In genomic region chr9:77781453-77782163, GRCm38 (mm10) we compare ENCODE assay signal across 8 mouse cellular contexts. TPM values are rescaled to one million over a fixed set of nuclear protein-coding genes. Genes with fewer than 3 reads are reported as not detected.
A peak's percentile ranks its signal among the peaks of the same experiment; 100 is the strongest.
DNase-seq lines count a peak whose midpoint lies in the region; ATAC-seq and TF ChIP-seq lines count a peak whose summit lies in the region.

No protein-coding gene starts in this region.

- H3K9me3 ChIP-seq in liver, embryonic 16.5 days (replicated peaks; ENCODE audit: control insufficient read depth, low read length), result no peaks in the 10 kb centered on the region
- H3K9me3 ChIP-seq in liver, embryonic 11.5 days (ENCODE audit: control insufficient read depth, low read length), result no peaks in the 10 kb centered on the region

- WGBS in liver, embryonic 16.5 days (ENCODE audit: insufficient replicate concordance), result 64% methylated on average over 5 of the region's 5 CpGs
- 60% methylated on average over 5 of the region's 5 CpGs for WGBS in liver, embryonic 11.5 days
- 17% methylated on average over 5 of the region's 5 CpGs for WGBS in kidney, adult 2 months

- H3K27me3 ChIP-seq in liver, embryonic 16.5 days (ENCODE audit: control insufficient read depth, insufficient read depth, low read depth, low read length), result no peaks in the 10 kb centered on the region
- H3K27me3 ChIP-seq in liver, embryonic 11.5 days (replicated peaks; ENCODE audit: control insufficient read depth, insufficient read depth, low read length), result no peaks in the 10 kb centered on the region
- no peaks in the 10 kb centered on the region for H3K27me3 ChIP-seq in kidney, adult 2 months (replicated peaks; ENCODE audit: control insufficient read depth, insufficient read depth, low read length)

- TF ChIP-seq CTCF in kidney, adult 2 months (conservative IDR thresholded peaks at IDR 0.05; ENCODE audit: insufficient read depth, insufficient read length, low read depth, low read length), result 0 out of 2 replicates have a peak, but pooled peaks have one; percentile 7

- DNase-seq in adrenal gland, postnatal 10 days, result peak; percentile 13
- no peak for DNase-seq in adrenal gland, adult 8-10 months
- no peak for DNase-seq in liver, embryonic 11.5 days (ENCODE audit: low spot score)
- peak; percentile 92 for DNase-seq in kidney, adult 2 months
- peak; percentile 36 for DNase-seq in retina, postnatal 7 days (ENCODE audit: low read depth, low spot score)
- DNase-seq in thymus, postnatal 14 days, result no peak
- DNase-seq in urinary bladder, postnatal 36 days (ENCODE audit: low spot score in 2 of 2), result no peak

- no peak for ATAC-seq in liver, embryonic 16.5 days (ENCODE audit: low read depth)
- ATAC-seq in liver, embryonic 11.5 days (replicated peaks; ENCODE audit: low FRiP score), result no peak

- peaks cover 78% of the 10 kb centered on the region for H3K36me3 ChIP-seq in liver, embryonic 16.5 days (ENCODE audit: control insufficient read depth, insufficient read depth)
- peaks cover 13% of the 10 kb centered on the region for H3K36me3 ChIP-seq in liver, embryonic 11.5 days (ENCODE audit: control insufficient read depth, insufficient read depth, low read length)
- H3K36me3 ChIP-seq in kidney, adult 2 months (ENCODE audit: control insufficient read depth, insufficient read depth, low read length), result peaks cover 12% of the 10 kb centered on the region

- no peak overlapping the region for H3K9ac ChIP-seq in liver, embryonic 16.5 days (ENCODE audit: low read depth, low read length)
- H3K9ac ChIP-seq in liver, embryonic 11.5 days (ENCODE audit: low read depth, low read length), result no peak overlapping the region

- H3K4me2 ChIP-seq in liver, embryonic 16.5 days (ENCODE audit: low read depth, low read length), result no peak overlapping the region
- no peak overlapping the region for H3K4me2 ChIP-seq in liver, embryonic 11.5 days

- TF ChIP-seq POLR2A in kidney, adult 2 months (IDR thresholded peaks at IDR 0.05; ENCODE audit: low read depth, low read length), result no peak

- H3K27ac ChIP-seq in liver, embryonic 16.5 days (ENCODE audit: low read length), result peak overlapping the region; percentile 49
- no peak overlapping the region for H3K27ac ChIP-seq in liver, embryonic 11.5 days (ENCODE audit: low read depth, low read length)
- H3K27ac ChIP-seq in kidney, adult 2 months (ENCODE audit: insufficient read depth, low read depth, low read length), result peak overlapping the region; percentile 98

- H3K4me1 ChIP-seq in liver, embryonic 16.5 days (ENCODE audit: control insufficient read depth, low read depth, low read length), result no peaks in the 10 kb centered on the region
- H3K4me1 ChIP-seq in liver, embryonic 11.5 days (replicated peaks; ENCODE audit: control insufficient read depth, insufficient read depth, low read length), result no peaks in the 10 kb centered on the region
- peaks cover 36% of the 10 kb centered on the region for H3K4me1 ChIP-seq in kidney, adult 2 months (ENCODE audit: control insufficient read depth, insufficient read depth, low read length)

- H3K4me3 ChIP-seq in liver, embryonic 16.5 days (ENCODE audit: low read depth, low read length), result no peak overlapping the region
- no peak overlapping the region for H3K4me3 ChIP-seq in liver, embryonic 11.5 days (ENCODE audit: low read depth, low read length)
- H3K4me3 ChIP-seq in kidney, adult 2 months (ENCODE audit: insufficient read depth, low read depth, low read length), result no peak overlapping the region

RNA-seq across cellular contexts. Expression of gene Gclc, which starts 27.3 kb away (rescaled TPM):
- total RNA-seq in adrenal gland, postnatal 10 days (2021), result 10 to 100 TPM; 41.3 to 56.4 TPM
- 10 to 100 TPM; 34.1 to 53.4 (median 41.2) TPM for total RNA-seq in adrenal gland, adult 8-10 months (2022)
- 21.9 and 24.6 TPM in 2 replicates for polyA plus RNA-seq in liver, embryonic 16.5 days (2015; fragmentation: Nextera tagmentation; extraction: Ambion mirVana)
- 29.7 and 32.8 TPM in 2 replicates for polyA plus RNA-seq in liver, embryonic 11.5 days (2014; fragmentation: Nextera tagmentation; extraction: Ambion mirVana)
- polyA plus RNA-seq in kidney, adult 2 months (2012; rRNA removed), result 88.7 and 99.9 TPM in 2 replicates

Comparison
In these comparisons a context has a peak if more than half of its experiments do, and no peak if none do; other contexts are left out.
1. DNase-seq: peak in adrenal gland, postnatal 10 days (single experiment), kidney, adult 2 months (single experiment) and retina, postnatal 7 days (single experiment); none in adrenal gland, adult 8-10 months (single experiment), liver, embryonic 11.5 days (single experiment), thymus, postnatal 14 days (single experiment) and urinary bladder, postnatal 36 days (0 of 2).